ENCODE assay signal across 10 mouse cellular contexts in the genomic region with DNA sequence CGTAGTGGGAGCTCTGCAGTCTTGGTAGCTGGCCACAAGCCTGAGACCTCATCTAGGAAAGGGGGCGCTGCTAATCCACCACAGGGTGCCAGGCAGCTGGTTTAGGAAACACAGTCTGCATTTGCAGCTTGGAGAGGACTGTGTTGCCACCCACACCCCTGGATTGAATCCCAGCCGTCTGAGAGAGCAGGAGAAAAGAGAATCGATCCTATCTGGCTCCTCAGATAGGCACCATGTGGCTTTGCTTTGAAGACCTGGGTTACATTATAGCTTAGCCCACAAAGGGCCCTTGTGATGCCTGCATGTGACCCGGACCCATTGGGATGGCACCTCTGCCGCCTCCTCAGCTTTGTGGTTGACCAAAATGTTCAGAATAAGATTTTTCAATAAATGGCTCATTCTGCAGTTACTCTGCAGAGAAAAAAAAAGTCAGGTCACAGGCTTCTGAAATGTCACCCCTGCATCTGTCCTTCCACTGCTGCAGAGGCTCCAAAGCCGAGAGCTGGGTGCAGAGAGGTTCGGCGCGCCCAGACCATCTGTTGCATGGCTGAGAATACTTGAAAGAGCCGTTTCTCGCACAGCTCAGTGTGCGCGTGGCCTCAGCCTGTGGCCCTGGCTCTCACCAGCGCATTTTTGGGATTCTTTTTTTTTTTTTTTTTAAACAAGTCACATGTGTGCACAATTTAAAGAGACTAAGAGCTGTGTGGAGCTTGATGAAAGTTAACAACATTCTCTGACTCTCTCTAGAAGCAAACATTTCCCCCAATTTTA.
DNase-seq lines count a peak whose midpoint lies in the region; ATAC-seq lines count a peak whose summit lies in the region.
"Had no signal": no experiment of that assay in that cellular context is flagged by ENCODE, and none has a peak within 500 bp of the region (broad histone marks: within the 10 kb centered on the region; RNA-seq: fewer than 3 reads in every experiment).

No protein-coding gene starts in this region.

- peaks cover 67% of the 10 kb centered on the region for H3K4me1 ChIP-seq in heart, embryonic 12.5 days (replicated peaks)
- H3K4me1 ChIP-seq in embryonic facial prominence, embryonic 14.5 days (ENCODE audit: control insufficient read depth, insufficient read depth, low read length): peaks cover 49% of the 10 kb centered on the region
- peaks cover 40% of the 10 kb centered on the region for H3K4me1 ChIP-seq in hindbrain, embryonic 15.5 days (replicated peaks)
- peaks cover 21% of the 10 kb centered on the region for H3K4me1 ChIP-seq in neural tube, embryonic 11.5 days (ENCODE audit: control insufficient read depth, insufficient read depth, low read length)

- no peak for DNase-seq in heart, postnatal 36 days
- DNase-seq in embryonic facial prominence, embryonic 14.5 days (ENCODE audit: low spot score): peak; percentile 85
- DNase-seq in left cerebral cortex, postnatal 4 days: peak; percentile 63
- DNase-seq in neural tube, embryonic 11.5 days (ENCODE audit: low spot score): peak; percentile 46
- no peak for DNase-seq in cerebellum, adult 11 months
- no peak for DNase-seq in B cell, adult 2 months

- no peaks in the 10 kb centered on the region for H3K27me3 ChIP-seq in heart, embryonic 12.5 days (replicated peaks)
- H3K27me3 ChIP-seq in embryonic facial prominence, embryonic 14.5 days (replicated peaks; ENCODE audit: control insufficient read depth, insufficient read depth, low read length): no peaks in the 10 kb centered on the region
- H3K27me3 ChIP-seq in hindbrain, embryonic 15.5 days: no peaks in the 10 kb centered on the region
- H3K27me3 ChIP-seq in neural tube, embryonic 11.5 days (ENCODE audit: control insufficient read depth, insufficient read depth, low read length): no peaks in the 10 kb centered on the region

- no peaks in the 10 kb centered on the region for H3K9me3 ChIP-seq in heart, embryonic 12.5 days (replicated peaks)
- no peaks in the 10 kb centered on the region for H3K9me3 ChIP-seq in embryonic facial prominence, embryonic 14.5 days (ENCODE audit: control insufficient read depth, low read length)
- H3K9me3 ChIP-seq in hindbrain, embryonic 15.5 days: no peaks in the 10 kb centered on the region
- H3K9me3 ChIP-seq in neural tube, embryonic 11.5 days (ENCODE audit: control insufficient read depth, low read length): no peaks in the 10 kb centered on the region
- H3K9me3 ChIP-seq: G1E had no signal

- 0 out of 2 replicates have a peak overlapping the region, but pooled peaks have one; percentile 22 for H3K27ac ChIP-seq in heart, embryonic 12.5 days (ENCODE audit: poor library complexity, severe bottlenecking)
- H3K27ac ChIP-seq in embryonic facial prominence, embryonic 14.5 days (replicated peaks; ENCODE audit: low read depth, low read length): peak overlapping the region; percentile 61
- H3K27ac ChIP-seq in hindbrain, embryonic 15.5 days (replicated peaks): peak overlapping the region; percentile 1; the same call in 1 of the 2 replicates
- no peak overlapping the region for H3K27ac ChIP-seq in neural tube, embryonic 11.5 days (ENCODE audit: low read depth, low read length)

- H3K4me2 ChIP-seq in heart, embryonic 12.5 days: no peak overlapping the region
- peak overlapping the region; percentile 18 for H3K4me2 ChIP-seq in embryonic facial prominence, embryonic 14.5 days (ENCODE audit: low read depth, low read length)
- no peak overlapping the region for H3K4me2 ChIP-seq in hindbrain, embryonic 15.5 days
- no peak overlapping the region for H3K4me2 ChIP-seq in neural tube, embryonic 11.5 days (ENCODE audit: low read depth)

- H3K36me3 ChIP-seq in heart, embryonic 12.5 days: no peaks in the 10 kb centered on the region
- no peaks in the 10 kb centered on the region for H3K36me3 ChIP-seq in embryonic facial prominence, embryonic 14.5 days (ENCODE audit: control insufficient read depth, insufficient read depth, low read length)
- no peaks in the 10 kb centered on the region for H3K36me3 ChIP-seq in hindbrain, embryonic 15.5 days
- H3K36me3 ChIP-seq in neural tube, embryonic 11.5 days (ENCODE audit: control insufficient read depth, insufficient read depth, low read length): no peaks in the 10 kb centered on the region
- H3K36me3 ChIP-seq: G1E had no signal

- 0 out of 2 replicates have a peak, but pooled peaks have one; percentile 63 for ATAC-seq in heart, embryonic 12.5 days (ENCODE audit: insufficient number of reproducible peaks, low FRiP score)
- peak; percentile 68 for ATAC-seq in embryonic facial prominence, embryonic 14.5 days (ENCODE audit: low read depth)
- 0 out of 2 replicates have a peak, but pooled peaks have one; percentile 23 for ATAC-seq in hindbrain, embryonic 15.5 days (ENCODE audit: low FRiP score, low read depth)
- ATAC-seq in neural tube, embryonic 11.5 days (ENCODE audit: insufficient read depth, low FRiP score, low TSS enrichment): no peak

- intact Hi-C loops in heart, postnatal 36 days (cut with DNase I): no loop called here
- intact Hi-C loops in left cerebral cortex, postnatal 4 days (cut with DNase I): no loop called here

- H3K9ac ChIP-seq in heart, embryonic 12.5 days: no peak overlapping the region
- no peak overlapping the region for H3K9ac ChIP-seq in embryonic facial prominence, embryonic 14.5 days (ENCODE audit: low read depth, low read length)
- no peak overlapping the region for H3K9ac ChIP-seq in hindbrain, embryonic 15.5 days
- H3K9ac ChIP-seq in neural tube, embryonic 11.5 days (ENCODE audit: low read length): no peak overlapping the region

- H3K4me3 ChIP-seq in heart, embryonic 12.5 days: no peak overlapping the region
- no peak overlapping the region for H3K4me3 ChIP-seq in embryonic facial prominence, embryonic 14.5 days (ENCODE audit: low read depth, low read length)
- no peak overlapping the region for H3K4me3 ChIP-seq in hindbrain, embryonic 15.5 days
- H3K4me3 ChIP-seq in neural tube, embryonic 11.5 days (ENCODE audit: low read depth, low read length): no peak overlapping the region
- H3K4me3 ChIP-seq: erythroblast, embryonic 14.5 days had no signal

- 42% methylated on average over 15 of the region's 15 CpGs for WGBS in heart, embryonic 12.5 days
- WGBS in embryonic facial prominence, embryonic 14.5 days: 17% methylated on average over 15 of the region's 15 CpGs
- 32% methylated on average over 15 of the region's 15 CpGs for WGBS in hindbrain, embryonic 15.5 days
- 30% methylated on average over 15 of the region's 15 CpGs for WGBS in neural tube, embryonic 11.5 days

Comparison
In these comparisons a context has a peak if more than half of its experiments do, and no peak if none do; other contexts are left out.
1. DNase-seq: peak in embryonic facial prominence, embryonic 14.5 days (single experiment), left cerebral cortex, postnatal 4 days (single experiment) and neural tube, embryonic 11.5 days (single experiment); none in heart, postnatal 36 days (0 of 2), cerebellum, adult 11 months (single experiment) and B cell, adult 2 months (0 of 2).